Mouse (Mus musculus): ENCODE measurements at regions not wholly inside any gene's neighbourhood (a gene's known extent, or its start where the extent isn't known, plus 50 kb on each side); places are given as distances from the start of the nearest gene placed in this dataset.
"Not testable (repeated sequence)": the region's sequence is repeated elsewhere in the genome, so short reads cannot be mapped to it uniquely, and the experiment has no call there.

GRCm38 (mm10) chr13:6855199-6856148 lies 206.9 kb upstream of the Pfkp start:
- no peak for DNase-seq (ENCODE audit: low spot score)

- DNase-seq (ENCODE audit: low spot score) = no peak
These were observed 188.9 kb upstream of the Pfkp start for GRCm38 (mm10) chr13:6837446-6837845.

GRCm38 (mm10) chr13:6837075-6837422 lies 188.5 kb upstream of the Pfkp start:
- no peak for DNase-seq (ENCODE audit: low spot score)

- DNase-seq (ENCODE audit: low spot score) = peak; percentile 39
These were observed 187.9 kb upstream of the Pfkp start for GRCm38 (mm10) chr13:6836351-6837074.

- no peak for DNase-seq (ENCODE audit: low spot score)
These were observed 181.3 kb upstream of the Pfkp start for GRCm38 (mm10) chr13:6829882-6830281.

GRCm38 (mm10) chr13:6829346-6829745 lies 180.8 kb upstream of the Pfkp start:
- no peak for DNase-seq (ENCODE audit: low spot score)

GRCm38 (mm10) chr13:6828601-6829330 lies 180.2 kb upstream of the Pfkp start:
- not testable (repeated sequence) for DNase-seq (ENCODE audit: low spot score)

GRCm38 (mm10) chr13:6802243-6803157 lies 153.9 kb upstream of the Pfkp start:
- DNase-seq (ENCODE audit: low spot score) = no peak

GRCm38 (mm10) chr13:6767936-6768588 lies 119.5 kb upstream of the Pfkp start:
- no peak for DNase-seq (ENCODE audit: low spot score)

- DNase-seq (ENCODE audit: low spot score) = peak; percentile 75
These were observed 108.6 kb upstream of the Pfkp start for GRCm38 (mm10) chr13:6757151-6757550.

GRCm38 (mm10) chr13:6751599-6751998 lies 103.0 kb upstream of the Pfkp start:
- DNase-seq (ENCODE audit: low spot score) = no peak

- no peak for DNase-seq (ENCODE audit: low spot score)
These were observed 102.6 kb upstream of the Pfkp start for GRCm38 (mm10) chr13:6751149-6751548.

GRCm38 (mm10) chr13:6741916-6742315 lies 93.3 kb upstream of the Pfkp start:
- DNase-seq (ENCODE audit: low spot score) = no peak

- DNase-seq (ENCODE audit: low spot score) = no peak
These were observed 88.5 kb upstream of the Pfkp start for GRCm38 (mm10) chr13:6736984-6737566.
